Mouse (Mus musculus): Measurements from ENCODE around the gene AW549877. TPM values are rescaled to one million over a fixed set of nuclear protein-coding genes. Genes with fewer than 3 reads are reported as not detected.

Gene AW549877
- total RNA-seq, 2 experiments from 2014 or later, result 9.6 to 10.7 TPM

DNA sequence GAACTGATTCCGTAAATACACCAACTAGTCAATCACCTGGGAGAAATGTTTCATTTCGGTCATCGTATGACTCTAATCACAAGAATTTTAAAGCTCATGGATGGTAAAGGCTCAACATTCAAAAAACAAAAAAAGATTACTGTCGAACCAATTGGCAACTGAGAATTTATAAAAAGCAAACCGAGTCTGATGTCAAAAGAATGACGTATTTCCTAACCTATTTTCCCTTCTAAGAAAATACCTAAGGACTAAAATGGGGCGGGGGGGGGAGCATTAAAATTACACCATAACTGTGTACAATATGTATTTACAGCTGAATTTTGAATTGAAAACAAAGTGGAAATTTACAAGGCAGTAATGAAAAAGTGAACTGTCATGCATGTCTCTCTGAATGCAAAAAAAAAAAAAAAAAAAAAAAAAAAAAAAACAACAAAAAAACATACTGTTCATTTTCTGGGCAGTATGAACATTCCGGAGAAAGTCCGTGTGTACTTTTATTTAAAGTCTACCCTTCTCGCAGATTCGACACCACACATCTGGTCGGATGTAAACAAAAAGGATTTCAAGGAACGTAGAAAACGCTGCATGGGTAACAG is 594 bp downstream of the AW549877 start:
- DNase-seq, result no peak
- intact Hi-C loops (cut with DNase I), result loop anchor here (5.0 kb wide), 1 partner anchor 42 kb away; no protein-coding TSS in a partner anchor

DNA sequence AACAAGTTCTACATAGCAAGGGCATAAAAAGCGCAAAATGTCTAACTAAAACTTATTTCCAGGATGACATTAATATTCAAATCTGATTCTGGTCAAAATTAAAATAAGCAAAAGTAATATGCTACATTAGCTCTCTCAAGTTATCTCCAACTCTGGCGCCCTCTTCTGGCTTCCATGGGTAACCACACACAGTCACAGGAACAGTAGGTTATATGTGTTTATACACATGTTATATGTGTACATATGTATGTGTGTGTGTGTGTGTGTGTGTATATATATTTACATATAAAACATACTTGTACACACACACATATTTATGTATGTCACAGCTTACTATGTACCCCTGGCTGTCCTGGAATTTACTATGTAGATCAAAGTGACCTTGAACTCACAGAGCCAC is 7.6 kb downstream of the AW549877 start:
- intact Hi-C loops (cut with DNase I), result no loop called here
- no peak for DNase-seq

DNA sequence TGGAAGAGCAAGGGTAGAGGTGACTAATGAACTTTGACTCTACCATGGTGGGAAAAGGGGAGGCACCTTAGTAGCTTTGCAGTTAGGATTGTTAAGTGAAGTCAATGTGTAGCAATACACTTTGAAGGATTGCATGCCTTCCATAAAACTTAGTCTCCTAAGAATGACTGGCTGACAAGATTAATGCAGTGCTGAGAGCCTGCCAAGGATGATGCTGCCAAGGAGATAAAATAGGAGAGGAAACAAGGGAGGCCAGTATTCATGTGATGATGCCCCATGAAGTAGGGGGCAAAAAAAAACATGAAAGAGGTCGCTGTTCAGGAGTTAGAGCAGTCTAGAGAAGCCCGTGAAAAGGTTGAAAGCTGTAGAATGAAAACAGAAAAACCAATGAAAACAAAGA is 10.7 kb downstream of the AW549877 start:
- intact Hi-C loops (cut with DNase I), result no loop called here
- no peak for DNase-seq

DNA sequence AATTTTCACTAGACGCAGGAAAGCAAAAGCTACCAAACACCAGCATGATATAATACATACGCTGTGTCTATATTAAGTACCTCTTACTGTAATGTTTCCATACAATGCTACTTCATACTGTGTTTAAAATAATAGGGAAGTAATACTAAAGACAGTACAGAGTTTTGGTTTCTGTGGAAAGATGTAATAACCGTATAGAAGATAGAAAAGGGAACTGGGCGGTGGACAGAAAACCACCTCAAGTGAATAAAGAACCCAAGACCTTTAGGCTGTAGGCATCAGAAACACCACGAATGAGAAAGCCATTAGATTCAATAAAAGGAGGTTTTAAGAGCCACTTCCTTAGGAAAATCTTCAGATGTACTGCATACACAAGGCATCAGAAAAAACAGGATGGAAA is 12.8 kb downstream of the AW549877 start:
- intact Hi-C loops (cut with DNase I), result no loop called here
- DNase-seq, result no peak

DNA sequence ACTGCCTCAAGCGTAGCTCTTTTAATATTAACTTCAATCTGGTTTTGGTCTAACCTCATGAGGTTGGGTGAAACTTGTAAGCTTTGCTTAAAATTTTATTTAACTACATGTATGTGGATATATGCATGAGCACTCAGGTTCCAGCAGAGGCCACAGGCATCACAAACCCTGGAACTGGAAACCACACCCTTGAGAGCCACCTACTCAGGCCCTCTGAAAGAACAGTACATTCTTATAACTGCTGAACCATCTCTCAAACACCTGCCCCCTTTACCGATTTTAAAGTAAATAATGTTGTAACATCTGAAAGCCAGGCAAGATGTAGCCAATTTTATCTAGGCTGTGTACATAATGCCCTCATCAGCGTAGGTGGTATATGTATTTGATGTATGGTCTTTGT is 15.7 kb downstream of the AW549877 start:
- no peak for DNase-seq
- intact Hi-C loops (cut with DNase I), result no loop called here

DNA sequence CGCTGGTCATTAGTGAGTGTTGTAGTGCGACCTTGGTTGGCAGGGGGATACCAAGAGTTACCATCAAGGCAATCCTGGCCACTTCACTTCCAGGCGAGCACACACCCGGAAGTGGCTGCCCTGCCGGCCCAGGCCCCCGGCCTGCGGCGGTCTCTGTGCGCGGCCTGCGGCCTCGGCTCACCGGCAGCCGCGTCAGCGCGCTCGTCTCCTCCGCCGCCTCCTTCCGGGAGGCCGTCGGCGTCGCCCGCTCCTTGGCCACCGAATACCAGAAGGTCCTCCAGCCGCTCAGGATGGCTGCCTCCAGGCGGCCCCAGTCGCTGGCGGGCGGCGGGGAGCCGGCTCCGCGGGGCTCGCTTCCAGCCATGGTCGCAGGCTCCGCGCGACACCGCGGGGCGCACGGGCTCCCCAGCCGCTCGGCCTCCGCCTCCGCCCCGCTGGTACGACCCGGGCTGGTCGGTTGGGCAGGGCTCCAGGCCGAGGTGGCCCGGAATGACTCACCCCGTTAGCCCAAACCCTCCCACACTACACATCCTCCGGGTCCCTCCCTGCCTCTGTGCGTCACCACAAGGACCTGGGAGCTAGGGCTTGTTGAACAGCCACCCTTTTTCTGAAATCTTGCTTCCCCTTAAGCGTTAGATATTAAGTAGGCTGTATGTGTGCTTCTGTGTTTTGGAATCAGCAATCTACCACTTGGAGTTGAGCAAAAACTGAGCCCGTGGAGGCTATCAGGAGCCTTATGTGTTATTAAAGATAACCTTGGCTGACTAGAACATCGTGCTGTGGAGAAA is 16.3 kb downstream of the AW549877 start, which contains the start of gene Fbxo4:
TSS of gene Fbxo4 (minus strand) at position 513 of the 788 bp plus-strand sequence.
- intact Hi-C loops (cut with DNase I), result no loop called here
- peak; percentile 83 to 85 for DNase-seq

DNA sequence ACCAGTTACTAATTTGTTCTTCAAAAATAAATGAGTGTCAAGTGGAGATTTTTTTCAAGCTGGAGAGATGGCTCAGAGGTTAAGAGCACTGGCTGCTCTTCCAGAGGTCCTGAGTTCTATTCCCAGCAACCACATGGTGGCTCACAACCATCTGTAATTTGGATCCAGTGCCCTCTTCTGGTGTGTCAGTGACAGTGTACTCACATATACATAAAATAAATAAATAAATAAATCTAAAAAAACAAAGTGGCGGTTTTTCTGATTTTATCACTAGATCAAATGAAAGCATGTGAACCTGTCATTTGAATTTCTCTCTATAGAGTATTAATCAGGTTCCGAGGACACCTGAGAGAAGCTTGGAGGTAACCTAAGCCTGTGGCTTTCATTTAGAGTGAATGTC is 17.3 kb downstream of the AW549877 start:
- no peak for DNase-seq

DNA sequence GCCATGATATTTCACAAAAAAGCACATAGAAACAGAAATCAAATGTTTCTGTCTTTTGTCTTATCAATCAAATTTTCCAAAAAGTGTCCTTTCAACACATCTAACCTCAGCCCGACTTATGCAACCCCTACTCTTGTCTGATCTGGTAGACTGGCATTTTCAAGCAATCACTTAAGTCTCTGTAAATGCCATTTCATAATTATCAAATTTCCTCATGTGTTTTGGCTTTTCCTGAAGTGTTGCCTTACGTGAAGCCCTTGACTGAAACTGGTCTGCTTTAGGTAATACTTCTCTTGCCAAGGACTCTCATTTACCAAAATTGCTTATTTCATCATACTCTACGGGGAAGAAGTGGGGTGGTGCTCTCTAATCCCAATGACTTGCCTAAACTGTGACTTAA is 22.2 kb downstream of the AW549877 start:
- intact Hi-C loops (cut with DNase I), result no loop called here
- no peak for DNase-seq

More for the DNA sequence above, 17.3 kb downstream of the AW549877 start:
- intact Hi-C loops (cut with DNase I), result no loop called here

DNA sequence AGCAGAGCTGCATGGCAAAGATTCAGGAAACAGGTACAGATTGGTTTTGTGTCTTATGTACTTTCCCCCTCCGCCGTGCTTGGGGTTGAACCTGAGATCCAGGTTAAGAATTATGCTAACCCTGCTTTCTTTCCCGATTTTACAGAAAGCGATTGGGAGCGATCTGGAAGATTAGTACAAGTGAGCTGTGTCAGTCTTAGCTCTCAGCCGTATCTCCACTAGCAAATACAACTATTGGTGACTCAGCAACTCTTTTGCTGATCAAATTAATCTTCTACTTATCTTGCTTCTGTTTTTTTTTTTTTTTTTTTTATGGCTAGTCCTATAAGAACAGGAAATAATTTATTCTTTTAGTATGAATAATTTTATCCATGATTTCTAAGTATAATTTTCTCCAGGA is 25.4 kb downstream of the AW549877 start:
- intact Hi-C loops (cut with DNase I), result no loop called here
- no peak for DNase-seq

DNA sequence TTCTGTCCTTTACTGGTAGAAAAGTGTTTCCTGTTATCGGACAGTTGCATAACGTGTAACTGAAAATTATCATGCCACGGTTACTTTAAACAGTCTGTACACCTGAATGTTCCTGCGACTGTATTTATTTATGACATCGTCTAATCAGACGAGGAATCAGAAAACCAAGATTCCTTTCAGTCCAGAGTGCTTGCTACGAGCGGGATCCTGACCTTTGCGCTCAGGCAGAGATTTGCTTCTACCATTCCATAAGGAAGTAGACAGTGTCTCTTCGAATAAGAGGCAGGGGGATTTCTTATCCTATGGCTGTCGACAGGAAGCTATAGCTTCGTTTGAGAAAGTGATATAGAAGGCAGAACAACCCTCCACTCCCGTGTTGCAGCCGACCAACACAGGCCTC is 25.8 kb downstream of the AW549877 start:
- intact Hi-C loops (cut with DNase I), result no loop called here
- DNase-seq, result no peak

DNA sequence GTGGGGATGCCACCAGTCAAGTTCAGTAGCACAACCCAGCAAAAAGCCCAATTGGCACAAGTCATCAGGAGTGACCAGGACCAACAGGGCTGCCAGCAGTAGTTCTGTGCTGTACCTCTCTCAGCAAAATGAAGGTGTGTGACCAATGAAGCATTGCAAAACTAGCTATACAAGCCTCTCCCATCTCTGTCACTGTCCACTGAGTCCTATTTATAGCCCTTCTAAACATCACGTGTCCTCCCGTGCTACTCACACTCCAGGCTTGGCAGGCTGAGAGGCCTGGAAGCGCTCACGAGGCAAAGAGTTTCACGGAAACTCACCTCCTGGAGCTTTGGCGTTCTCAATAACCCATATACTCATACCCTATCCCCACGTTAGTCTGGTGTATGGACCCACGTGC is 33.3 kb downstream of the AW549877 start:
- DNase-seq, result no peak
- intact Hi-C loops (cut with DNase I), result no loop called here

DNA sequence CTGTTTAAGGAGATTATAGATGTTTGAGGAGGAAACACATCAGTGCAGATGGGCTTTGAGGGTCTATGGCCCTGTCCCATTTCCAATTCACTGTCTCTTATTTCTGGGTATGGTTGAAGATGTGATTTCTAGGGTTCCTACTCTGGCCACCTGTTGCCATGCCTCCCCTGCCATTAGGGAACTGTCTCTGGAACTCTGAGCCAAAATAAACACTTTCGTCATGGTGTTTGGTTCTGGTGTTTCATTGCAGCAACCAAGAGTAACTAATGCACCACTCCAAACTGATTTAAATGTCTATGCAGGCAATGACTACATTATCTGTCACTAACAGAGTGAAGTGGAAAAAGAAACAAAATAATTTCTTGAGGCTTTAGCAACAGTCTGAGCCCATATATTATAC is 35.5 kb downstream of the AW549877 start:
- intact Hi-C loops (cut with DNase I), result no loop called here
- no peak for DNase-seq

DNA sequence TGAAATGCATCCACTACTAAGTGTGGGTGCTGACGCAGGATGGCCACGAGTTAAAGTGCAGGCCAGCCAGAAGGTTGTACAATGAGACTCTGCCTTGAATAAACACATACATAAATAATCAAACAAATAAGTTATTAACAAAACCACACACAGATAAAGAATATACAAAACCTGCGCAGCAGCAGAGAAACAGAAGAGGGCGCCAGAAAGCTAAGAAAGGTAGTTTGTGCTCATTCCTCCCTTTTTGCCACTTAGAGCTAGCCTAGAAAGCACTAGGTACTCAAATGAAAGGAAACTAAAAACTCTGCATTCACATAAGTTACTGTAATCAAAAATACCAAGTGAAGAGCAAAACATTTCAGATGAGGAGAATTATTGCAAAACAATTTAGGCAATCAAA is 37.6 kb downstream of the AW549877 start:
- peak; percentile 14 to 24 for DNase-seq
- intact Hi-C loops (cut with DNase I), result loop anchor here (2.0 kb wide), 1 partner anchor 85 kb away; no protein-coding TSS in a partner anchor

DNA sequence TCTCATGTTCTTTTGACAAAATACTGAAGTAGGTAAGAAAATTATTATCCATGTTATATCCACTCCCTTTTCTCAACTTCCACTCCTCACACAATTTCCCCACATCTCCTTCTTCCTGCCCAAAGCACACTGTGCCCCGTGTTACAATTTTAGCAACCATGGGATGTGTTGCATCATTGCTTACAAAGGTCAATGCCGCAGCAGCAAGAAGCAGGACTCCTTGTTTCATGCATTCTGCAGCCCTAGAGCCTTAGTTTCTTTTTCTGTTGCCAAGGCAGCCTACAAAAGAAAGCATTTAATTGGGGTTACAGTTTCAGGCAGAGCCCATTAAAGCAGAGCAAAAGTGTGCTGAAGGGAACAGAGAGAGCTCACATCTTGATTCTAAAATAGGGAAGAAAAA is 40.6 kb downstream of the AW549877 start:
- intact Hi-C loops (cut with DNase I), result no loop called here
- DNase-seq, result no peak

DNA sequence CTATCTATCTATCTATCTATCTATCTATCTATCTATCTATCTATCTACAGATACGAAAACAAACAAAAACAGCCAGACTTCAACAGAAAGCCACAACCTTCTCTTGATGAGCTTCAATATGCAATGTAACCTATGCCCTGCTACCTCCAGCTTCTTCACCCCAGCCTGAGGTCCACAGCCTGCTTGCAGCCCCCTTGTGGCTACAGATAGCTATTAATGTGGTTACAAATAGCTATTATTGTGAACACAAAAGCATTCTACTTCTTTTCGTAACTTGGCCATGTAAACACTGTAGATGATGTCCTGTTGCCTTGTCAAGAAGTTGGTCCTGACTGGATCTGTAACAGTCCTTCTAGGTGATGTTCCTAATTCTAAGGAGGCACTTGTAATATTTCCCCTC is 57.4 kb downstream of the AW549877 start:
- intact Hi-C loops (cut with DNase I), result no loop called here
- DNase-seq, result no peak

DNA sequence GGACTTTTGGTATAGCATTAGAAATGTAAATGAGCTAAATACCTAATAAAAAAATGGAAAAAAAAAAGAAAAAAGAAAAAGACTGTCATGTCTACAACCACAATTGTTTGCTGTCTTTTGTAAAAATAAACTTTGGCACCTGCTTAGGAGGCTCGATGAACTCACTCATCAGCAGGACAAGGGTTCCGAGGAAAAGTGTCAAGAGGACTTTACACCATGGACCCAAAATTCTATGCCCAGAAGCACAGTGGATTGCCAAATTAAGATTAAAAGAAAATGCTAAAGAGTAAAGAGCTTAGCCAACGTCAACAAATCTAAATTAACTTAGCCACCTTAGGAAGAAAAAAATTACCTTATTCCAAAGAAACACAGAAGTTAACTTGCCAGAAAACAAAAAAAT is 59.5 kb downstream of the AW549877 start:
- intact Hi-C loops (cut with DNase I), result no loop called here
- no peak for DNase-seq

DNA sequence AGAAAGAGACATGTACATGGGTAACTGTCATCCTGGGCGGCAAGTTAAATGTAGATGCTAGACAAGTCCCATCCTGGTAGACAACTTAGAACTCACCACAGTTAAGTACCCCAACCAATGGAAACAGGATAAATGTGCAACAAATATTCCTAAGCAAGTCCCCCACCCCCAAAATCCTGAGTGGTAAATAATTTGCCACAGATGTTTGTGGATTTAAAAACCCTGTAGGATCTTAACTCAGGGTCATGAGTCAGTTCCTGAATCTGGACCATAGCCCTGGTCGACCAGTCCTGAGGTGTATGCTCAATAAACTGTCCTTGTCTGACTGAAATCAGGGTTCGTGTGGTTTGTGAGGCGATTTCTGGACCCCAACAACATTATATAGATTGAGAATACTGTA is 62.1 kb downstream of the AW549877 start:
- DNase-seq, result no peak
- intact Hi-C loops (cut with DNase I), result no loop called here

Other genes with a start within 250 kb of the AW549877 start
- gene Fbxo4, start 16.2 kb downstream of the AW549877 start, total RNA-seq (2021), result 1 to 10 TPM; 2.5 to 3.9 TPM
- gene Oxct1, start 30.6 kb upstream of the AW549877 start, total RNA-seq (2021), result 100 to 1,000 TPM; 333 to 385 TPM